Mouse (Mus musculus) C2C12 (cell line): ENCODE measurements around the gene Car9.

ENCODE experiments used
- CEBPB ChIP-seq: IDR thresholded peaks from one replicate; pipeline ENCODE4 v1.6.1; 2011; ENCODE audit warnings: low read depth, mild to moderate bottlenecking, control low read depth, moderate library complexity
- CTCF ChIP-seq: IDR thresholded peaks from one replicate; pipeline ENCODE4 v1.5.1; 2011; ENCODE audit not compliant: control insufficient read depth, insufficient read depth, insufficient read length

- no peak for TF ChIP-seq CTCF
- TF ChIP-seq CEBPB, result no peak
Measured at GRCm38 (mm10) chr4:43549055-43549454, 42.3 kb downstream of the Car9 start.
